Mouse (Mus musculus) lung, postnatal 0 days (tissue): ENCODE measurements around the gene Ddx51. TPM values are rescaled to one million over a fixed set of nuclear protein-coding genes. Genes with fewer than 3 reads are reported as not detected.

Experiments
- ATAC-seq: fragments of 200-750 bp; cut with Nextera tagmentation; 2 replicates; pipeline ENCODE4 v1.8.0; 2017; ENCODE audit warnings: moderate library complexity
- DNase-seq: peaks from one replicate; pipeline ENCODE4 v3.0.0-alpha.2; 2016; ENCODE audit warnings: low spot score
- H3K27ac ChIP-seq: fragments of 300-500 bp; sonication (generic); 2 replicates; pipeline ENCODE4 v1.5.1; 2014; ENCODE audit warnings: antibody characterized with exemption, mild to moderate bottlenecking, low read length, mixed read lengths
- H3K27me3 ChIP-seq: fragments of 300-500 bp; sonication (generic); replicated peaks from 2 replicates; pipeline ENCODE4 v1.6.1; 2014; ENCODE audit warnings: low read length, mixed read lengths; ENCODE audit not compliant: insufficient read depth
- H3K36me3 ChIP-seq: fragments of 300-500 bp; sonication (generic); 2 replicates; pipeline ENCODE4 v1.6.1; 2014; ENCODE audit warnings: low read length, mixed read lengths; ENCODE audit not compliant: insufficient read depth
- H3K4me1 ChIP-seq: fragments of 300-500 bp; sonication (generic); 2 replicates; pipeline ENCODE4 v1.6.1; 2014; ENCODE audit warnings: antibody characterized with exemption, low read depth, low read length, mixed read lengths; ENCODE audit not compliant: insufficient read depth
- H3K4me2 ChIP-seq: fragments of 300-500 bp; sonication (generic); replicated peaks from 2 replicates; pipeline ENCODE4 v1.6.1; 2014; ENCODE audit warnings: low read depth, mild to moderate bottlenecking, low read length, moderate library complexity, mixed read lengths
- H3K4me3 ChIP-seq: fragments of 300-500 bp; sonication (generic); 2 replicates; pipeline ENCODE4 v1.5.1; 2014; ENCODE audit warnings: low read depth, low read length
- H3K9ac ChIP-seq: fragments of 300-500 bp; sonication (generic); replicated peaks from 2 replicates; pipeline ENCODE4 v1.6.1; 2014; ENCODE audit warnings: low read depth, mild to moderate bottlenecking
- H3K9me3 ChIP-seq: fragments of 300-500 bp; sonication (generic); 2 replicates; pipeline ENCODE4 v1.6.1; 2016; ENCODE audit warnings: low read length, mixed read lengths
- CTCF ChIP-seq: IDR thresholded peaks from 2 replicates; pipeline ENCODE4 v1.5.1; 2016; ENCODE audit warnings: antibody characterized with exemption, mild to moderate bottlenecking
- EP300 ChIP-seq: IDR thresholded peaks from 2 replicates; pipeline ENCODE4 v1.6.1; 2016; ENCODE audit warnings: antibody characterized with exemption, mild to moderate bottlenecking, control low read depth
- WGBS: fragments of 180-500 bp; shearing (Covaris S2); extraction: QIAGEN DNeasy Blood & Tissue Kit; methylation state at CpG from one replicate; pipeline ENCODE4 v1.1.7; 2014; 5-methylcytosine and 5-hydroxymethylcytosine counted together
- polyA plus RNA-seq: library from polyadenylated mRNA; unstranded; fragments of >200 nt; fragmentation: Nextera tagmentation; extraction: Ambion mirVana; gene quantifications from 2 replicates; pipeline ENCODE4 v1.2.1, GENCODE M21; 2015

The Ddx51 gene
- polyA plus RNA-seq, 1 experiment from 2014 or later, result 7.4 TPM

DNA sequence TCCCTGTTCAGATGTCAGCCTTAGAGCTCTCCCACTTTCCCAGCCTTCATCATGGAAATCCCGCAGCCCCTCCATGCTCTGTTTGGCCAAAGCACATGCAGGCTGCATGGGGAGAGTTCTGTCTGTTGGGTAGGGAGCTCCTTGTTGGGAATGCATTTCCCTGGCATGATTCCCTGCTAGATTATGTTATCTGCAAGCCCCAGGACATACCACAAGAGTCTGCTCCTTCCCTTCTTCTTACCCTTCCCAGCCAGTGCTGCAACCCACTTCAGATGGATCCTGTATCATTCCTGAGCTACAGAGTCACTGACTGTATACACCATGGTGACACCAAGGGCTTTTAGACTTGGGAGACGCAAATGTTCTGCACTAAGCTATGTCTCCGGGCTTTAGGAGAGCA is 43.8 kb upstream of the Ddx51 start:
- Histone ChIP-seq H3K27ac (no peak overlapping the region), H3K27me3 (no peaks in the 10 kb centered on the region), H3K4me3 (no peak overlapping the region), H3K9me3 (no peaks in the 10 kb centered on the region), H3K4me2 (no peak overlapping the region), H3K4me1 (no peaks in the 10 kb centered on the region), H3K9ac (no peak overlapping the region), H3K36me3 (no peaks in the 10 kb centered on the region)
- TF ChIP-seq EP300 (no peak), CTCF (no peak)
- DNase-seq (no peak), ATAC-seq (no peak)
- 72% methylated on average over 3 of the region's 3 CpGs for WGBS

DNA sequence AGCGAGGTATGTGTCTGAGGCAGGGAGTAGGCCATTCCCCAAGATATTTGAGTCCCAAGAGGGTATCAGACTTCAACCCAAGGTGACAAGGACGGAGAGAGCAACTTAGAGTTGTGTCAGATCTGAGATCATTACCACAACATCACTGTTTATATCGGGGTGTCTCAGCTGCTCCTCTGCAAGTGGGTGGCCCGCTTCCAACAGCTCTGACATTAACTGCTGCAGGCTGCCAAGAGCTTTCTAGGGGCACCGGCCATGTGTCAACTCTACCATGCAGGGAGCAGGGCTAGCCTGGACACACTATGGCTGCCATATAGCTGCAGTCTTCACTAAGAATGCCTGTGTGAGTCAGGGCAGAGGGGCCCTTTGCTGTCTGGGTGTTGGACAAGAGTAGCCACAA is 43.4 kb upstream of the Ddx51 start:
- DNase-seq, result no peak
- H3K9me3 ChIP-seq, result no peaks in the 10 kb centered on the region
- WGBS, result 61% methylated on average over 5 of the region's 5 CpGs

DNA sequence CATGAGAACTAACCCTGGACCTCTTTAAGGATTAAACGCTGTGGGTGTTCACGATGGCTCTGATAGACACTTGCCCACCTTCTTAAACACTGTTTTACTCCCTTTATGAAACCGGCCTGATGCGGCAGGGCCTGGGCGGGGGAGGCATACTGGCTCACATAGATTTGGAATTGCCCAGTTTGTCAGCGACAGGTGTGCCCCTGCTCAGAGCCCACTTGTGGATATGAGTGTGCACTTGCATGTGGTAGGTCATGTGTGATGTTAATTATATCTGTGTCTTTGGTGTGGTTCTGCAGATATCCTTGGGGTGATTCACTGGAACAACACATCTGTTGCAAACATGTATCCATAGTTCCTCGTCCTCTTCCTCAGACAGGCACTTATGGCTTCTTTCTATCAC is 42.8 kb upstream of the Ddx51 start:
- H3K4me3 ChIP-seq, result no peak overlapping the region

More for the DNA sequence above, 43.4 kb upstream of the Ddx51 start:
- H3K9ac ChIP-seq, result no peak overlapping the region
- TF ChIP-seq EP300 (no peak), CTCF (no peak)
- H3K4me1 ChIP-seq, result no peaks in the 10 kb centered on the region
- no peak overlapping the region for H3K4me3 ChIP-seq
- no peaks in the 10 kb centered on the region for H3K27me3 ChIP-seq
- no peak overlapping the region for H3K4me2 ChIP-seq
- no peak for ATAC-seq
- no peaks in the 10 kb centered on the region for H3K36me3 ChIP-seq
- no peak overlapping the region for H3K27ac ChIP-seq

DNA sequence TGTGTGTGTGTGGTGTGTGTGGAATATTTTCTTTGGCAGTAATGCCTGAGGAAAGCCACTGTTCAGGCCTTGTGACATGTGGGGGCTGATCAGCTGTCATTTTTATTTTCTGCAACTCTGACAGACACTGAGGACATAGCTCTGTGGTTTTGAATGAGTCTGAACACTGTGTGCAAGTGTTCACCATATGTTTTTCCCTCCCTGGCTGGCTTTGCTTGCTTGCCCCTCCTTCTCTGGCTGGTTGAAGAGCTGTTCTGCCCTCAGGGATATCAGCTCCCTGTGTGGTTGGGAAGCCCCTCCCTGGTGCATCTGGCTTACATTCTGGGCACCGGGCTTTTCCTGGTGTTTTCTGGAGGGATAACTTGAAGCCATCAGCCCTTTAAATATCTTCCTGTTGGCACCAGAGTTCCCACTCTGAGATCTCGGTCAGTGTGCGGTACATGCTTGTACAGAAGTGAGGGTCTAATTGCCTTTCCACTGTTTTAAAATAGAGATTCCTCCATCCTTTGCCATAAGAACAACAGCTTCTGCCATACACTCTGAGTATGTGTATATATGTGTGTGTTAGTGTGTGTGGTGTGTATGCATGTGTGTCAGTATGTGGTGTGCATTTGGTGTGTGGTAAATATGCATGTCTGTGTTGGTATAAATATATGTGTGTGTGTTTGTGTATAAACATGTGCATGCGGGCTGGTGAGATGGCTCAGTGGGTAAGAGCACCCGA is 41.7 kb upstream of the Ddx51 start:
- Histone ChIP-seq H3K27ac (no peak overlapping the region), H3K4me2 (no peak overlapping the region), H3K4me1 (no peaks in the 10 kb centered on the region), H3K27me3 (no peaks in the 10 kb centered on the region), H3K4me3 (no peak overlapping the region), H3K9me3 (no peaks in the 10 kb centered on the region), H3K9ac (no peak overlapping the region), H3K36me3 (no peaks in the 10 kb centered on the region)
- TF ChIP-seq EP300, result no peak
- TF ChIP-seq CTCF, result no peak
- ATAC-seq, result no peak
- WGBS, result 70% methylated on average over 5 of the region's 5 CpGs
- DNase-seq, result no peak

More for the DNA sequence above, 42.8 kb upstream of the Ddx51 start:
- Histone ChIP-seq H3K27me3 (no peaks in the 10 kb centered on the region), H3K9ac (no peak overlapping the region), H3K9me3 (no peaks in the 10 kb centered on the region), H3K36me3 (no peaks in the 10 kb centered on the region), H3K4me1 (no peaks in the 10 kb centered on the region), H3K4me2 (no peak overlapping the region), H3K27ac (no peak overlapping the region)
- no peak for DNase-seq
- no peak for ATAC-seq
- 83% methylated on average over 7 of the region's 7 CpGs for WGBS
- TF ChIP-seq CTCF, result no peak
- TF ChIP-seq EP300, result no peak

DNA sequence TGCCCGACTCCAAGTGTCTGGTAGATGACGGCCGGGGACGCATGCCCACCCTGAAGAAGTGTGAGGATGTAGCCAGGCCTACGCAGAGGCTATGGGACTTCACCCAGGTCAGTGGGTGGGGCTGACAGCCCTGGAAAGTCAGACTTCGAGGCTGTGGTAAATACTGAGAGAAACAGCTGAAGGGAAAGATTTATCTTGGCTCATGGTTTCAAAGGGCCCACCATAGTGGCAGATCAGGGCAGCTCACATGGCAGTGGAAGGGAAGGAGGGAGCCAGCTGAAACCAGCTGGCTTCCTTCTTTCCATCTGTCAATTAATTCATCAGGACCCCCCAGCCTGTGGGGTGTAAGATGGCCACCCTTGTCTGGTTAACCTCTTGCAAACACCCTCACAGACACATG is 34.0 kb upstream of the Ddx51 start:
- ATAC-seq, result no peak
- WGBS, result 74% methylated on average over 6 of the region's 6 CpGs
- H3K4me2 ChIP-seq, result no peak overlapping the region

DNA sequence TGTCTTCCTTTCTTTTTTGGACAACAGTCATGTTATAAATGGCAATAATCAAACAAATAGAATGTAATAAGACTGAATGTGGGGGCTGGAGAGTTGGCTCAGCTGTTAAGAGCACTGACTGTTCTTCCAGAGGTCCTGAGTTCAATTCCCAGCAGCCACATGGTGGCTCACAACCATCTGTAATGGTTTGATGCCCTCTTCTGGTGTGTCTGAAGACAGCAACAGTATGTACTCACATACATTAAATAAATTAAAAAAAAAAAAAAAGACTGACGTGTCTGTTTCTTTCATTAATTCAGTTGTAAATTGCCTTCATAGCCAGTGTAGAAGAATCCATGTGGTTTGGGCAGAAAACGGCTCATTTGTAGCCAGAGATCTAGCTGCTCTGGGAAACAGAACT is 28.9 kb upstream of the Ddx51 start:
- Histone ChIP-seq H3K9ac (no peak overlapping the region), H3K4me3 (no peak overlapping the region), H3K4me2 (no peak overlapping the region), H3K4me1 (no peaks in the 10 kb centered on the region), H3K27me3 (no peaks in the 10 kb centered on the region), H3K9me3 (no peaks in the 10 kb centered on the region), H3K36me3 (no peaks in the 10 kb centered on the region), H3K27ac (no peak overlapping the region)
- 80% methylated on average over 2 of the region's 2 CpGs for WGBS
- TF ChIP-seq CTCF (no peak), EP300 (no peak)
- ATAC-seq (no peak), DNase-seq (no peak)

More for the DNA sequence above, 34.0 kb upstream of the Ddx51 start:
- TF ChIP-seq EP300 (no peak), CTCF (no peak)
- DNase-seq, result no peak
- Histone ChIP-seq H3K4me1 (no peaks in the 10 kb centered on the region), H3K27me3 (no peaks in the 10 kb centered on the region), H3K4me3 (no peak overlapping the region), H3K36me3 (no peaks in the 10 kb centered on the region), H3K27ac (no peak overlapping the region), H3K9ac (no peak overlapping the region), H3K9me3 (no peaks in the 10 kb centered on the region)
